Mouse (Mus musculus) skeletal muscle tissue, adult 2 months (tissue): ENCODE data around the gene Dcdc2b.

Source experiments
- DNase-seq: peaks from one replicate; pipeline ENCODE4 v3.0.0-alpha.2; 2012; ENCODE audit warnings: low read depth, low spot score

Gene Dcdc2b

DNA sequence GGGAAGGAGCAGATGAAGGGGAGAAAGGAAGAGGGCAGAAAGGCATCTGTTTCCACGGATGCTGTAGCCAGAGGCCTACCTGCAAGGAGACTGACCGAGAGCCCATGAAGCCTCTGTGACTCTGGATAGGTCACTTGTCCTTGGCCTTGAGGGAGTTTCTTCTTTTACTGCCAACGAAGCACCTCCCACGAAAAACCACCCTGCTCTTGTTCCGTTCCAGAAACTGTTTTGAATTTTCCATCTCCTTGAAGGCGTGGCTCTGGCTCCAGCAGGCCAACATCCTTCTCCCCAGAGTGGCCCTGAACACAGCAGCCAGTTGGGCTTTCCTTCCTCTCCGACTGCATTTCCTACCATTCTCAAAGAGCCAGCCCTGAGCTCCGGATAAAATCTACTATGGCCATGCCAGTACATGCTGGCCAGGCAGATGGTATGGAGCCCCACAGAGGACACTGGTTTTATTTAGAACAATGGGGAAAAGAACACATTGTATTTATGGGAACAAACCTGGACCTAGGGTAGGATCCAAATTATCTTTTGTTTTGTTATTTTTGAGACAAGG, 7.3 kb upstream of the Dcdc2b start:
- peak; percentile 82 for DNase-seq

DNA sequence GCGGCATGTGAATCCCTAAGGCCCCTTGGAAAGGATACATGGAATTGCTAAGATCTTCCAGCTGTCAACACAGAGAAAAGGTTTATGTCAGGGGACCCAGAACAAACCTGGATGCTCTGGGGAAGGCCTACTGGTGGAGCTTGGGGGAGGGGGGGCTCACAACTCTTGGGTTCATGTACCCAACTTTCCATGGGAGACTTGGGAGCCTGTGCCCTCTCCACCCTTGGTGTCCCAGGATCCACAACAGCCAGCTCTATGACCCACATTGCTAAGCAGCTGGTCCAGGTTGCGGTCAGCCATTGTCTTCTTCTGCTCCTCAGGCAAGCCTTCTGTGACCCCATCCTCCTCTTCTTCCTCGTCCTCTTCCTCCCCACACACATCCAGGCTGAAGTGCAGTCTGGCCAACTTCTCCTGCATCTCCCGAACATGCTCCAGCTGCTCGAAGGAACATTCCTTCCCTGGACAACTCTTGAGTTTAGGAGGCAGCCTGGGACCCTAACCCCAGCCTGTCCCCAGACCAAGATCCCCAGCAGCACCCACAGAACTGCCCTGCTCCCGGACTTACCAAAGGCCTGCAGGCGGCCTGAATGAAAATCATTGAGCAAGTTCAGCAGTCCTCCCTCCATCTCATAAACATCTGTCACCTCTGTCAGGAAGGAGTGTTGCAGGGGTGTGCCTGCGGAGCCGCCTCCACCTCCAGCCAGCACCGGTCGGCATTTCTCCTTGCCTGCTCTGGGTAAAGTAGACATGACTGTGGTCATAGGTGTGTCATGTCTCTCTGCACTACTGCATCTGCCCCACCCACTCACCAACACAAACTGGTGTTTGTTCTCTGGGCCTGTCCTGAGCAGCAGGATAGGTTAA, 6.6 kb upstream of the Dcdc2b start:
- no peak for DNase-seq

DNA sequence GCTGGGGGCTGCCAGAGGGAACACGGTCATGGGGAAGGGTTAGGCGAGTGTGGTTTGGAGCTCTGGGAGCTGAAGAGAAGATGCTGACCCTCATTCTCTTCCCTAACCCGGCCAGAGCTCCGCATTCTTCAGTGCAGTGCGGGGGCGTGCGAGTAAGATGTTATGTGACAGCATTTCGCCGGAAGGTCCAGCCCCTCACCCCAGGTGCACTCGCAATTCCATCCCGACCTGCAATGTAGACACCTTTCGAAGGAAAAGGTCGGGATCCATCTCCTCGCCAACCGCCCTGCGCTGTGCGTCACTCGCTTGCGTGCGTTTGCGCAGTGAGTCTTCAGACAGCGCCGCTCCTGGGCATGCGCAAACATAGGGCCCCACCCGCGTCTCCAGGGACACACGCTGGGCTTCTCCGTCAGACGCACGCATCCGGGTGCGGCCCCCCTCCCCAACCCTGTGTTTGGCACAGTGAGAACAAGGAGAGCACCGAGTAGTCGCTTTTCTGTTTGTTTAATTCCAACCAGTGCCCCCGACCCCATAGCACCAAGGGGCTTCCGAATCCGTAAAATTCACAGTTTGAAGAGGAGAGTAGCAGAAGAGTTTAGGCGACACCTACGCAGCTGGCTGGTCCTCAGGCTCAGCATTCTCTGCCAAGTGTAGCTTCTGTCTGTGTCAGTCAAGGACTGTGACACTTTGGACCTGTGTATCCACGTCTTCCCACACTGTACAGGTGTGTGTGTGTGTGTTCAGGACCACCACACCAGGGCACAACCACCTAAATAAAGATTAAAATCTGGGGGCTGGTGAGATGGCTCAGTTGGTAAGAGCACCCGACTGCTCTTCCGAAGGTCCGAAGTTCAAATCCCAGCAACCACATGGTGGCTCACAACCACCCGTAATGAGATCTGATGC, 5.0 kb upstream of the Dcdc2b start, which contains the start of gene Iqcc:
Gene Iqcc, minus strand, starts transcription at position 314 of the 906 bp plus-strand sequence.
- DNase-seq = peak; percentile 97

- no peak for DNase-seq
Measured at GRCm38 (mm10) chr4:129618031-129618430, 4.0 kb upstream of the Dcdc2b start.

- DNase-seq = no peak
Measured at GRCm38 (mm10) chr4:129617121-129617641, 3.1 kb upstream of the Dcdc2b start.

DNA sequence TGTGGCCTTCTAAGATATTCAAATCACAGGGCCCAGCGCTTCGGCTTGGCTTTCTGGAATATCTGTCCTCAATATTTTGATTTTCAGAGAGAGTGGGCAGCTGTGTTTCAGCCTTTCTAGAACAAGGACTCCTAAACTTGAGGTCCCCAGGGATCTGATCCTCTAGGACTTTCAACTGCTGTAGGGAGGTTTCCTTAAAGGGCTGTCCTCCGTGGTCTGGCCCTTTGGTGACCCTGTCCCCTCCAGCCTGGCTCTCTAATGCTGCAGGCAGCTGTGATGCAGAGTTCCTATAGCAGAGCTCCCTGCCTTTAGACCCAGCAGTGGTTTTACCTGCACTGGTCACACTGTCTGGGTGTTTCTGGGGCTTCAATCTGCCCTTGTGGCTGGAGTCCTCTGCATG, 2.6 kb upstream of the Dcdc2b start:
- no peak for DNase-seq

DNA sequence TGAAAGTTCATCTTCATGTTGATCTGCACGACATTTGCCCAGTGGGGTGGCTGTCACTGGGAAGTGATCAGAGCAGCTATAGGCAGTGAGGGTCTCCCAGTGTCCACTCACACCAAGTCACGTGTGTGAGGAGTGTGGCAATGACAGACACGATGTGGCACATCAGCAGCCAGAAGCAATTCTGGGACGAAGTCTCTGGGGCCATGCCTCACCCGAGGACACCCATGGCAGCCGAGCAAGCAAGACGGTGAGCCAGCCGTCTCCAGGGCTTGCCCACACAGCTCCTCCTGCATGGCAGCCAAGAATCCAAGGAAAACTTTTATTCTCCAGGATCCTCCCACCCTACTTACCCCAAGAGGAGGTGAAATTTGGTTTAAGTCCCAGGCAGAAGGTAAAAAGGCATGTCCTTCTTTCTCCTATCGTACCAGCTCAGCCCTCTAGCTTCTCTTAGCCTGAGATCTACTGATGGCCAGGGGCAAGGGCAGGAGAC, 1.8 kb upstream of the Dcdc2b start:
- DNase-seq = no peak

- DNase-seq = no peak
Measured at GRCm38 (mm10) chr4:129610472-129610871, 3.6 kb downstream of the Dcdc2b start.

DNA sequence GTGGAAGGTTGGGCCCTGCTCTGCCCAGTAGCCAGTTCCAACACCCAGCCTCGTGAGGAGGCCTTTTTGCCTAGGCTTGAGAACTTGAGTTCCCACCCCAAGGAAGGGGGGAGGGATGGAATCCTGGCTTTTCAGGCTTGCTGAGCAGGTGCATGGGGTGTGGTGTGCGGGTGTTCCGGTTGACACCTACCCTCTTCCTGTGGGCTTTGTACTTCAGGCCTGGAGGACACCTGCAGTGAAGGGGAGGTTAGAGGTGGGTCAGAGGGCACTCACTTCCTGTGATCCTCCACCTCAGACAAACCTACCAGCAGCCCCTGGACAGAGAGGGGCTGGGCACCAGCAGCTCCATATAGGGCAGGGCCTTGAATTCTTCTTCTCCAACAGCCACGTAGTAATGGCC, 4.0 kb downstream of the Dcdc2b start:
- DNase-seq = no peak

DNA sequence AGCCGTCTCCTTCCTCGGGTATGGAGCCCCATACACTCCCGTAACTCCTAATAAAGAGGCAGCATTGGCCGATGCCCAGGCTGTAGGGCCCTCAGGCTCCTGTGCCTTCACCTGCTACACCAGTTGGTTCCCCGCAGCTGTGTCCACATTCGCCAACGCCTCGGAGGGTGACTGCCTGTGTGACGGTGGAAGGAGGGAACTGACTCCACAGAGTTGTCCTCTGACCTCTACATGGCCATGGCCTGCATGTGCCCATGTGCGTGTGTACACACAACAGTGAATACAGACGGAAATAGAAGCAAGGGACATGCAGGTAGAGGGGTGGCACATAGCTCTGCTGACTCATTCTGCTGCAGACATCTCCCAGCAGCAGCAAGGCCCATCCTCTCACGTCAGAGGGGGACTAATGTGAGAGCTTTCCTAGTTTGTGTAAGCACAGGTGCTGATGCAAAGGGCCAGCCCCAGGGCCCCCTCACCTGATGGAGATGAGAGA, 4.9 kb downstream of the Dcdc2b start:
- no peak for DNase-seq

GRCm38 (mm10) chr4:129608426-129609025, 5.5 kb downstream of the Dcdc2b start:
- DNase-seq = peak; percentile 83

DNA sequence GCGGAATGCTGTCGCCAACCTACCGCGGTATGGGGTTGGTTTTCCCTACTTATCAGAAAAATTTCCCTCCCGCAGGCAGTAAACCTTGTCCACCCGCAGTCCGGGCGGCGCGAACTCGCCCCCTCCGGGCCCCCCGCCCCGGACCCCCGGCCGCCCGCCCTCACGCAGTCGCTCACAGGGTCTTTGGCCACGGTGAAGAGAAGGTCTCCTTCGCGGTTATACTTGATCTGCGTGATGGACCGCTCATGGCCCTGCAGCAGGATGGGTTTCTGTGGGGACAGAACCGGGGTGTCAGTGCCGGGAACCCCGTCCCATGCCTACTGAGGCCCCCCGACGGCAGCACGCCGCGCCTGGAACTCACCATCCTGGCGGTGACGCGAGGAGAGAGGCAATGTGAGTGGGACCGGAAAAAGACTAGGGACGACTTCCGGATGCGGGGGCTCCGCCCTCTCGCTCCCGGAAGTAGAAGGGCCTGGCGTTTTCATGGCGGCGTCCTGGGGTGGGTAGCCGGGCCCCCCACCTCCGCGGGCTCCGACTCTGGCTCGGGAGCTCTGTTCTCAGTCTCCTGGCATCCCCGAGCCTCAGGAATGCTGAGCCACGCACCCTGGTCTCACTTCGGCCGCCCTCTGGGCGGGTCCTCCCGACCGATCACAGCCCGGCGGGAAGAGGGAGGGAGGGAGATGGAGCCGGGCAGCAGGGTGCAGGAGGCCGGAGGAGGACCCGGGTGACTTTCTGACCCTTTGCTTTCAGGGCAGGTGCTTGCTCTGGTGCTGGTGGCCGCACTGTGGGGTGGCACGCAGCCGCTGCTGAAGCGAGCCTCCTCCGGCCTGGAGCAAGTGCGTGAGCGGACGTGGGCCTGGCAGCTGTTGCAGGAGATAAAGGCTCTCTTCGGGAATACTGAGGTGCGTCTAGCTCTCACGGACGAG, 13.6 kb downstream of the Dcdc2b start, which contains the start of the genes Eif3i and Tmem234:
Gene Eif3i, minus strand, starts transcription at position 416 of the 926 bp plus-strand sequence.
Gene Tmem234, plus strand, starts transcription at position 436 of the 926 bp plus-strand sequence.
- peak; percentile 67 for DNase-seq

GRCm38 (mm10) chr4:129588865-129589264, 25.2 kb downstream of the Dcdc2b start:
- no peak for DNase-seq

- DNase-seq = no peak
Measured at GRCm38 (mm10) chr4:129586943-129587342, 27.1 kb downstream of the Dcdc2b start.

GRCm38 (mm10) chr4:129585773-129586172, 28.3 kb downstream of the Dcdc2b start:
- DNase-seq = no peak

- DNase-seq = peak; percentile 60
Measured at GRCm38 (mm10) chr4:129584884-129585608, 29.0 kb downstream of the Dcdc2b start.

GRCm38 (mm10) chr4:129584370-129584769, 29.7 kb downstream of the Dcdc2b start:
- DNase-seq = no peak

- DNase-seq = no peak
Measured at GRCm38 (mm10) chr4:129582251-129582650, 31.8 kb downstream of the Dcdc2b start.

DNA sequence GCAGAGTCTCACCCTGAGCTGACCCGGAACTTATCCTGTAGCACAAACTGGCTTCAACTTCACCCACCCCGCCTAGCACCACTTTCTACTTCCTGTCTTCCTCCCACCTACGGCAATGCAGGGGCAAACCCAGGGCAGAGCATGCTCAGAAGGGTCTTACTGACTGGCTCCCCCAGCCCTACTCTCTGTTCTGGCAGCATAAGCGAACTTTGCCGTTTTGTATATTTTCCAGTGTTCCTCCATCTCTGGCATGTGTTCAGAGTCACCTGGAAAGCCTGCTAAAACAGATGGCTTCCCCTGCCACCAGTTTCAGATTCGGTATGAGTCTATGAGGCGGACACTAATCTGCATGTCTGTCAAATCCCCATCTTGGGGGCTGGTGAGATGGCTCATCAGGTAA, 33.7 kb downstream of the Dcdc2b start:
- no peak for DNase-seq
